Mouse (Mus musculus) naive thymus-derived CD4-positive, alpha-beta T cell, adult 2 months (primary cell): ENCODE data around the gene Dgkz.

Experiments used
- DNase-seq: peaks from one replicate; pipeline ENCODE4 v3.0.0-alpha.2; 2011; ENCODE audit warnings: low read depth

Gene Dgkz

DNA sequence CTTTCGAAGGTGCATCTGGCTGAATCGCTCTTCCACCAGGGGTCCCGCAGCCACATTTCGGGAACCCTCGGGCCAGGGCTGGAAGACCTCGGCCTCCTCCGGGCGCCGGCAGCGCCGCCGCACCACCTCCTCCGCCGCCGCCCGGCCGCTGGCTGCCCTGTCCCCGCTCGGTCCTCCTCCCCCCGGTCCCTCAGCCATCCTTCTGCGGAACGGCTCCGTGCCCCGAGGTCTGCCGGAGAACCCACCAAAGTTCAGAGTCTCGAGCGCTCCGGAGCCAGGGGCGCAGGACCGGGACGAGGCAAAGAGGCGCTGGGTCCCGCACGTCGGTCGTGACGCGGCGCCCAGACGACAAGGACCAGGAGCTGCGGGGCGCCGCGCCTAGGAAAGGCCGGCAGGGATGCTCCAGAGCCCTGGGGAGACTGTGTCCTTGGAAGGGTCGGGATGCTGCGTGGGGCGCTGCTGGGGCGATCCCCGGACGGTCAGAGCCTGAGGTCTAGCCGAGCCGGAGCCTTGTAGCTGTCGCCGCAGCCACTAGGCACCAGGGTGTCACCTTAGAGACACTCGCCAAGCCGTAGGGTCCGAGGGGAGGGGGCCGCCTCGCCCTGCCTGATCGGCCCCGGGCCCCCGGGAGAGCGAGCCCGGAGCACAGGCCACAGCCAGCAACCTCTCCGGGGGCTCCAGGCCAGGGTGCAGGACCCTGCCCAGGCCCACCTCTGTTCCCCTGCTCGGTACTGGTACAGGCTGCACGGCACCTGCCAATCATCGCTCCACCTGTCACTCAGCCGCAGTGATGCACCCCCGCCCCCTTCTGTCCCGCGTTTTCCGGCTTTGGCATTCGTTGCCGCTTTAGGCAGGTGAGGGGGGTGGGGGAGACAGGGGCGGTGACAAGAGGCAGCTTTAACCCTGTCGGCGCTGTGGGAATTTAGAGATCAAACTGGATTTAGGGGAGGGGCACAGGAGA, at the start of gene Dgkz:
Gene Dgkz, minus strand, starts transcription at position 284 of the 961 bp plus-strand sequence.
- DNase-seq = peak; percentile 82

DNA sequence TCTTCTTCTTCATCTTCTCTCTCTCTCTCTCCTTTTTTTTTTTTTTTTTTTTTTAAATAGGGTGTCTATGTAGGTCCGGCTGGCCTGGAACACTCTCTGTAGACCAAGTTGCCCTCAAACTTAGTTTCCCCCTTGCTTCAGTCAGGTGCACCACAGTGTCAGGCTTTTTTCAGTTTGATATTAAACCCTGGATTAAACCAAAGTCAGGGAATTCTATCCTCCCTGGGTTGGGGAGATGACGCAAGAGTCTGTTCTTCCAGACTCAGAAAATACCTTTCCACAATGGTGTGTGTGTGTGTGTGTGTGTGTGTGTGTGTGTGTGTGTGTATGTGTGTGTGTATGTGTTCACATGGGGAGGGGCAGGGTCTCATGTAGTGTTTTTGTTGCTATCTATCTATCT, 49.5 kb upstream of the Dgkz start:
- DNase-seq = no peak

DNA sequence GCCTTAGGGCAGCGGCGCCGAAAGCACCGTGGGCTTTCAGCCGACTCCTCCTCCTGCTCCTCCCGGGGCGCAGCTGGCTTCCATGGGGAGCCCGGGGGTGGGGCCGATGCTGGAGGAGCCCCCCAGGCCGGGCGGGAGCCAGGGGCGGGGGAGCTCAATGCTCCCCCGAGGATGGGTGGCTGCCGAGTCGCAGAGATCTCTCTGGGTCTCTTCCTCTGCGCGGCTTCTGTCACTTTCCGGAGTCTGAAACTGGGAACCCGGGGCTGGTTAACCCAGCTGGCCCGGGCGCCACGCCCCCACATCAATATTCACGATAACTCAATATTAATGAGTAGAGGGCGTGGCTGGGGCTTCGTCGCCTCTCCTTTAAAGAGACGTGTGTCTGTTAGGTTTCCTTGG, 48.6 kb upstream of the Dgkz start, which contains the start of gene Creb3l1:
Gene Creb3l1, minus strand, starts transcription at position 229 of the 399 bp plus-strand sequence.
- DNase-seq = peak; percentile 25

DNA sequence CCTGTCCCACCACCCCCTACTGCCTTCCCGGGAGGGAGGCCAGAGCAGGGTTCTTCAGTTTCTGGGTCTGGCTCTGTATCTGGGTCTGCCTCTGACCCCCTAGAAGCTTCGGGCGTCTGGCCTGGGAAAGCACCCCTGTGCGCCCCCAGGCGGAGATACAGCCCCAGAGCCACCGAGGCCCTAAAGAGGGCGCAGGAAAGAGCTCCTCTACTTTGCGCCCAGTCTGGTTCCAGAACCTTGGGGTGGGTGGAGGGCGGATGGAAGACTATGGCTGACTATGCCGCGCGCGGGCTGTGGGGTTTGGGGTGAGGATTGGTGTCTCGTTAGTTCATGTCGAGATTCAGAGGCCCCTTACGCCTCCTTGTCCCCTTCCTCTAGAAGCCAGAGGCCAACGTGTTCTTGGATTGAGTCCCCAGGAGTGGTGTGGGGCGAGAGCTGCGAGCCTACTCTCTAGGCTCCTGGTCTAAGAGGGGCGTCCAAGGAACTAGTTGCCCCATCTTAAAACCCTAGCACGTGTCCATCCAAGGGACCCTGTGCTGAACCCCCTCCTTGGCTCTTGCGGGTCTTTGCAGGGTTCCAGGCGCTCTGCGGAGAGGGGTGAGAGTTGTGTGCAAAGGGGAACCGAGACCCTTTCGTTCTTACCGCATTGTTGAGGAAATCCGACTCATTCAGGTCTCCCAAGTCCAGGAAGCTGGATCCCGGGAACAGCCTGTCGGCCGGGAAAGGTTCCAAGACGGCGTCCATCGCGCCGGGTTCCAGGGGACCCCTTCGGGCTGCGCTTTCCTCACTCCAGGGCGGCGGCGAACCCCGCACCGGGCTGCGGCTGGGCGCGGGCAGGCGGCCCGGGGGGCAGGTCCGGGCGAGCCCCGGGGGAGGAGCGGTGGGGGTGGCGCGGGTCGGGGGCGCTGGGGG, 48.0 kb upstream of the Dgkz start:
- peak; percentile 31 for DNase-seq

- DNase-seq = no peak
Observed at GRCm38 (mm10) chr2:92020676-92021265, 45.1 kb upstream of the Dgkz start.

GRCm38 (mm10) chr2:92017440-92017839, 41.8 kb upstream of the Dgkz start:
- DNase-seq = no peak

- no peak for DNase-seq
Observed at GRCm38 (mm10) chr2:92016981-92017380, 41.3 kb upstream of the Dgkz start.

DNA sequence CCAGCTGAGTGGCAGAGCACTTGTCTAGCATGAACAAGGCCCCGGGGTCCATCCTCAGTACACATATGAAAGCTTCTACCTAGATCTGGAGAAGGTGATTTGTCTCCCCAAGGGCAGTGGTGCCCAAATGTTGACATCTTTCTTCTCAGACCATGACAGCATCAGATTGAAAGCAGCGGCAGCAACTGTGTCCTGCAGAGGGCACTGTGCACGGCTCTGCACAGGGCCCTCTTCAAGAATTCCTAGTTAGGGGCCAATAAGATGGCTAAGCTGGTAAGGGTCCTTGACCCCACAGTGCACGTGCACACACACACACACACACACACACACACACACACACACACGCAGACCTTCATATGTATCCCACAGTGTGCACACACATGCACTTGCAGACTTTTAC, 39.2 kb upstream of the Dgkz start:
- no peak for DNase-seq

DNA sequence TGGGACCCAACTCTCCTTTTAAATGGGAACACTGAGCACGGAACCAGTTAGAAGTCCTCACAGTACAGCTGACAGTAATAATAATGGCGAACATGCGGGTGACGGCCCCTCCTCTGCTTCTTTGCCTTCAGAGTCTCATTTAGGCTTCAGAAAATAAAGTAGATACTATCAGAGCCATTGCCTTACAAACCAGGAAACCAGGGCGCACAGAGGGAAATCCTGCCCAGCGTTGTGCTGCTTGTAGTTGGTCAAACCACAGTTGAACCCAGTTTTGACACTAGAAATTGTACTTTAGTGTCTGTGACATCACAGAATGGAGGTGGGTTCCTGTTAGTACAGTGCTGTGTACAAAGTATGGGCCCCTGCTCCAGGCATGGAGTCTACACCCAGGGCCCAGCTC, 38.6 kb upstream of the Dgkz start:
- no peak for DNase-seq

DNA sequence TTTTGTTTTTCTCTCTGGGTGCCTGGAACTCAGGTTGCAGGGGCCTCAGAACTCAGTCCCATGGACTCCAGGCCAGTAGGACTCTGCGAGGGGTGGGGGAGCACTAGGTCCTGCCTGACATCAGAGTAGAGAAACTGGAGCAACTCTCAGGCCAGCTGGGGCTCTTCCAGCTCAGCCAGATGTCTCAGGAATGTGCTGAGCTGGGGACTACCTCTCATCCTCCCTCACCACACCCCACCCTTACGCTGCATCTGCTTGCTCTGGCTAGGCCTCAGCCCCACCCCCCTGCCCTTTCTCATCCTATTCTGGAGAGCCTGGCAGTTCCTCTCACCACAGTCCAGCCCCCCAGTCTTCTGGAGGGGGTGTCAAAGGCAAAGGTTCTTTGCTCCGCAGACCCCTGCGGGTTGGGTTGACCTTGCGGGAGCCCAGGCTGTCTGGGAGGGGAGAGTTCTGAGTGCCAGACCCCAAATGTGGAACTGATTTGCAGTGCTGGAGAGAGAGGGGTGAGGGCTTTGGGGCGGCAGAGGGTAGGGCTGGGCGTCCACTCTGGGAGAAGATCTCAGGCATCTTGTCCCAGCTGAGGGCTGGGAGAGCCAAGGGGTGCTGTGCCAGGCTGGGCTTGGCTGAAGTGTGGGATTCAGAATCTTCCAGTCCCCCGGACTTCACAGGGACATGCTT, 37.2 kb upstream of the Dgkz start:
- DNase-seq = no peak

- no peak for DNase-seq
Observed at GRCm38 (mm10) chr2:92011424-92012353, 36.0 kb upstream of the Dgkz start.

DNA sequence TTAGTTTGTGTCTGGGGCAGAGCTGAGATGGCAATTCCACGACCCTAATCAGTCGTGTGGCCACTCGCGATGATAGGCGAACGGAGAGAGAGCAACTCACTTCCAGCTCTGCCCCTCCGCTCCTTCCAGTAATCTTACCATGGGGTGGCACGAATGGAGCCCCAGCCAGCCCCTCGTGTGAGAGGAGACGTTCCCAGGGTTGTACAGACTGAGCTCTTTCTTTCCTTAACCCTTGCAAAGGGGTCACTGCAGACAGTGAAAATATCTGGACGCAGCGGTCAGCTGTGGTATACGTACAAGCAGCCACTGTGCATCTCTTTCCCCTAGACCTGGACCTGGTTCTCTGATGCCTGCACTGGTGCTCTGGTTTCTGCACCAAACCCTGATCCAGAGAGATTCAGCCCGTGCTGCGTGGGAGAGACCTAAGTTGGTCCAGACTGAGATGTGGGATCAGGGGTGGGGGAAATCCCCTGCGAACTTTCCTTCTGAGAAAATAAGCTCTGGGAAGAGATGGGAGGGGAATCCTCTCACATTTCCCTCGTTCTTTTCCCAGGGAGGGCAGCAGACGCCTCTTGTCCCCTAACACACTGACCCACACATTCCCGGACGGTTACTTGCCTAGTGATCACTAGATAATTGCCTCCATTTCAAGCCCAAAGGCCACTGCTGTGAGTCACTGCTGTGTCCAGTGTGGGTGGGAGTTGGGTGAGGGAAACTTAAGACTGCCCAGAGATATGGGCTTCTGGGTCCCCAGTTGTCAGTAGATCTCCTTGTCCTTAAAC, 33.1 kb upstream of the Dgkz start:
- peak; percentile 19 for DNase-seq

GRCm38 (mm10) chr2:92007933-92008622, 32.4 kb upstream of the Dgkz start:
- DNase-seq = peak; percentile 95

- peak; percentile 42 for DNase-seq
Observed at GRCm38 (mm10) chr2:92006983-92007921, 31.6 kb upstream of the Dgkz start.

DNA sequence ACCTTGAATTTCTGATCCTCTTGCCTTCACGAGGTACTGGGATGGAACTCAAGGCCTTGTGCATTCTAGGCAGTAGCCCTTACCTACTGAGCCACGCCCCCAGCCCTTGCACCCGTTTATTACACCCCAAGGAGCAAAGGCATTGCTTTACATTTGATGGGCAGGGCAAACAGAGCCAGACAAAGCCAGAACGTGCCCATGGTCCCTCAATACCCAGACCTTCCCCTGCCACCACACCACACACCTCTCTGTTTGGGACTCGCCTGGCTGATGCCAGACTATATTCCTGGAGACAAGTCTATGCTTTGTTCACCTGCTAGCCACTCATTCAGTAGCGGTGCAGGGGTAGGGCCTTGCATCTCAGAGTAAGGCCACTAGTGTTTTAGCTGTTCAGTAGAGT, 30.8 kb upstream of the Dgkz start:
- no peak for DNase-seq

GRCm38 (mm10) chr2:92004617-92005016, 29.0 kb upstream of the Dgkz start:
- DNase-seq = no peak

DNA sequence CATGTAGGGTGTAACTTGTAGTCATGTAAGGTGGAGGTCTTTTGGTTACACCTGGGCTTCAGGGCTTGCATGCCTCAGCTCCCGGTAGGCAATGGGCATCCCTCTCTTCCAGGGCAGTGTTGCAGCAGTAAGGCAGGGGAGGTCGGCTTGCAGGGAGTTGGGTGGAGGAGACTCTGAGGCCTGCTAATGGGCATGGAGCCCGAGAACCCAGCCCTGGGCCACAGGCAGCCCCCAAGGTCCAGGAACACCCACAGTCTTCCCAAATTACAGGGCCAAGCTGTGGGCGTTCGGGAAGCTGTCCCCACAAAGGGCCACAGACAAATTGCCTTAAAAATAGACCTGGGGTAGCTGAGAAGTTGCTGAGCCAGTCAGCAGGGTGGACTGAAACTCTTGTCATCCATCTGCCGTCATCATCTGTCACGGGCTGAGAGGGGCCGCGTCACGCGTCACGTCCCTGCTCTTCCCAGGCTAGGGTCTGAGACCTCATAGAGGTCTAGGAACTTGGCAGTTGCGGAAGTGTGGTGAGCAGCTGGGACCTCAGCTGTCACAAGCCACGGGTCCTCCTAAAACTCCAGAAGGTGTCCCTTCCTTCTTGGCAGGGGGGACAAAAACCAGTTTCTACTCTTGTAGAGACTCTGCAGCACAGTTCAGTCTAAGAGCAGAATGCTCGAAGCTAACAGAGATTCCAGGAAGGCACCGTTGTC, 22.4 kb upstream of the Dgkz start:
- DNase-seq = no peak
